Mouse (Mus musculus): ENCODE results near the gene Ulk2.

The Ulk2 gene

GRCm38 (mm10) chr11:61761584-61762407, 93.1 kb downstream of the Ulk2 start, which contains the start of gene Prpsap2:
TSS of gene Prpsap2 (minus strand) at chr11:61762088.
- DNase-seq (ENCODE audit: low read depth in 2 of 2, low spot score in 2 of 2) = peak; percentile 98 to 100

- peak; percentile 8 to 29 for DNase-seq (ENCODE audit: low read depth in 2 of 2, low spot score in 2 of 2)
Measured at GRCm38 (mm10) chr11:61760518-61760917, 94.4 kb downstream of the Ulk2 start.

GRCm38 (mm10) chr11:61757151-61757550, 97.7 kb downstream of the Ulk2 start:
- DNase-seq (ENCODE audit: low read depth in 2 of 2, low spot score in 2 of 2) = no peak

- DNase-seq (ENCODE audit: low read depth in 2 of 2, low spot score in 2 of 2) = no peak
Measured at GRCm38 (mm10) chr11:61751612-61752011, 103.3 kb downstream of the Ulk2 start.

GRCm38 (mm10) chr11:61747161-61747560, 107.7 kb downstream of the Ulk2 start:
- DNase-seq (ENCODE audit: low read depth in 2 of 2, low spot score in 2 of 2) = no peak

- DNase-seq (ENCODE audit: low read depth in 2 of 2, low spot score in 2 of 2) = no peak
Measured at GRCm38 (mm10) chr11:61745781-61746180, 109.1 kb downstream of the Ulk2 start.

GRCm38 (mm10) chr11:61744460-61744859, 110.4 kb downstream of the Ulk2 start:
- DNase-seq (ENCODE audit: low read depth in 2 of 2, low spot score in 2 of 2) = no peak

- no peak for DNase-seq (ENCODE audit: low read depth in 2 of 2, low spot score in 2 of 2)
Measured at GRCm38 (mm10) chr11:61743768-61744167, 111.1 kb downstream of the Ulk2 start.

GRCm38 (mm10) chr11:61740500-61740899, 114.4 kb downstream of the Ulk2 start:
- DNase-seq (ENCODE audit: low read depth in 2 of 2, low spot score in 2 of 2) = no peak

- DNase-seq (ENCODE audit: low read depth in 2 of 2, low spot score in 2 of 2) = no peak
Measured at GRCm38 (mm10) chr11:61737290-61737689, 117.6 kb downstream of the Ulk2 start.

- DNase-seq (ENCODE audit: low read depth in 2 of 2, low spot score in 2 of 2) = no peak
Measured at GRCm38 (mm10) chr11:61732672-61733071, 122.2 kb downstream of the Ulk2 start.

GRCm38 (mm10) chr11:61728037-61728436, 126.8 kb downstream of the Ulk2 start:
- no peak for DNase-seq (ENCODE audit: low read depth in 2 of 2, low spot score in 2 of 2)

Measured in CD8-positive naive resting alpha-beta T cell, adult 2 months (primary cell).